Mouse (Mus musculus) 3T3-L1 (cell line): ENCODE results near the gene Trim16.
A peak's percentile ranks its signal among the peaks of the same experiment; 100 is the strongest.

Source experiments
- DNase-seq: peaks from one replicate; pipeline ENCODE4 v3.0.0-alpha.2; 2015; ENCODE audit warnings: low read depth, low spot score

Trim16 gene

GRCm38 (mm10) chr11:62820059-62820541, at the start of gene Trim16:
Gene Trim16, plus strand, starts transcription at chr11:62820231.
- DNase-seq = peak; percentile 98

- DNase-seq = no peak
Measured at GRCm38 (mm10) chr11:62776510-62776909, 43.5 kb upstream of the Trim16 start.

- DNase-seq = peak; percentile 72
Measured at GRCm38 (mm10) chr11:62788935-62789616, 31.0 kb upstream of the Trim16 start, which contains the start of gene Zfp286. Gene Zfp286, minus strand, starts transcription at chr11:62789462.

GRCm38 (mm10) chr11:62789617-62789936, 30.5 kb upstream of the Trim16 start:
- DNase-seq = no peak

GRCm38 (mm10) chr11:62804119-62804518, 15.9 kb upstream of the Trim16 start:
- no peak for DNase-seq

- no peak for DNase-seq
Measured at GRCm38 (mm10) chr11:62807965-62808364, 12.1 kb upstream of the Trim16 start.

- DNase-seq = peak; percentile 25
Measured at GRCm38 (mm10) chr11:62809201-62809600, 10.8 kb upstream of the Trim16 start.

- DNase-seq = no peak
Measured at GRCm38 (mm10) chr11:62812268-62812667, 7.8 kb upstream of the Trim16 start.

GRCm38 (mm10) chr11:62813497-62813896, 6.5 kb upstream of the Trim16 start:
- DNase-seq = peak; percentile 44

GRCm38 (mm10) chr11:62813970-62814624, 5.9 kb upstream of the Trim16 start:
- peak; percentile 64 for DNase-seq

- peak; percentile 59 for DNase-seq
Measured at GRCm38 (mm10) chr11:62814625-62815024, 5.4 kb upstream of the Trim16 start.

GRCm38 (mm10) chr11:62815438-62815837, 4.6 kb upstream of the Trim16 start:
- DNase-seq = peak; percentile 20

- DNase-seq = peak; percentile 30
Measured at GRCm38 (mm10) chr11:62816591-62816990, 3.4 kb upstream of the Trim16 start.

GRCm38 (mm10) chr11:62819059-62819686, 858 bp upstream of the Trim16 start:
- DNase-seq = peak; percentile 19

GRCm38 (mm10) chr11:62820661-62821437, 818 bp downstream of the Trim16 start:
- peak; percentile 85 for DNase-seq

- peak; percentile 70 for DNase-seq
Measured at GRCm38 (mm10) chr11:62821893-62822292, 1.9 kb downstream of the Trim16 start.

- no peak for DNase-seq
Measured at GRCm38 (mm10) chr11:62824211-62824610, 4.2 kb downstream of the Trim16 start.

GRCm38 (mm10) chr11:62825222-62826105, 5.4 kb downstream of the Trim16 start:
- DNase-seq = no peak

- DNase-seq = no peak
Measured at GRCm38 (mm10) chr11:62826106-62826733, 6.2 kb downstream of the Trim16 start.

GRCm38 (mm10) chr11:62827135-62827534, 7.1 kb downstream of the Trim16 start:
- no peak for DNase-seq
